Mouse (Mus musculus) right cerebral cortex, postnatal 10 days (tissue): Measurements from ENCODE around the gene Odf2l.

Experiments
- DNase-seq, 2 experiments: peaks; one replicate each; pipeline ENCODE4 v3.0.0; 2021; ENCODE audit warnings: low spot score in 2 of 2

The Odf2l gene

GRCm38 (mm10) chr3:145118254-145119001 is at the start of gene Odf2l:
TSS of gene Odf2l (plus strand) at chr3:145118588.
- peak; percentile 98 to 99 for DNase-seq

GRCm38 (mm10) chr3:145068964-145069363 is 49.4 kb upstream of the Odf2l start:
- no peak for DNase-seq

GRCm38 (mm10) chr3:145072339-145072738 is 46.0 kb upstream of the Odf2l start:
- no peak for DNase-seq

GRCm38 (mm10) chr3:145078405-145078804 is 40.0 kb upstream of the Odf2l start:
- no peak for DNase-seq

- DNase-seq = no peak
Measured at GRCm38 (mm10) chr3:145080904-145081303, 37.5 kb upstream of the Odf2l start.

GRCm38 (mm10) chr3:145083081-145083480 is 35.3 kb upstream of the Odf2l start:
- no peak for DNase-seq

- no peak for DNase-seq
Measured at GRCm38 (mm10) chr3:145086180-145086579, 32.2 kb upstream of the Odf2l start.

- no peak for DNase-seq
Measured at GRCm38 (mm10) chr3:145087857-145088598, 30.4 kb upstream of the Odf2l start.

- no peak for DNase-seq
Measured at GRCm38 (mm10) chr3:145099291-145099690, 19.1 kb upstream of the Odf2l start, which contains the start of gene Clca2. TSS of gene Clca2 (minus strand) at chr3:145099443.

GRCm38 (mm10) chr3:145101891-145102555 is 16.4 kb upstream of the Odf2l start:
- DNase-seq = no peak

- DNase-seq = no peak
Measured at GRCm38 (mm10) chr3:145103321-145103720, 15.1 kb upstream of the Odf2l start.

GRCm38 (mm10) chr3:145103770-145104169 is 14.6 kb upstream of the Odf2l start:
- no peak for DNase-seq

- DNase-seq = no peak
Measured at GRCm38 (mm10) chr3:145105076-145105772, 13.2 kb upstream of the Odf2l start.

- no peak for DNase-seq
Measured at GRCm38 (mm10) chr3:145105773-145106504, 12.4 kb upstream of the Odf2l start.

- no peak for DNase-seq
Measured at GRCm38 (mm10) chr3:145115169-145115568, 3.2 kb upstream of the Odf2l start.

- DNase-seq = no peak
Measured at GRCm38 (mm10) chr3:145117637-145118036, 751 bp upstream of the Odf2l start.

- DNase-seq = no peak
Measured at GRCm38 (mm10) chr3:145119002-145119358, 592 bp downstream of the Odf2l start.

- DNase-seq = peak in 1 of 2 experiments; percentile 30
Measured at GRCm38 (mm10) chr3:145119425-145119824, 1.0 kb downstream of the Odf2l start.

GRCm38 (mm10) chr3:145126618-145127017 is 8.2 kb downstream of the Odf2l start:
- no peak for DNase-seq

- DNase-seq = no peak
Measured at GRCm38 (mm10) chr3:145129356-145129755, 11.0 kb downstream of the Odf2l start.

GRCm38 (mm10) chr3:145131210-145131868 is 13.0 kb downstream of the Odf2l start:
- DNase-seq = peak; percentile 52 to 70
